Mouse (Mus musculus) naive thymus-derived CD4-positive, alpha-beta T cell, adult 2 months (primary cell): ENCODE results near the gene Crtc1.

Source experiments
- DNase-seq: peaks from one replicate; pipeline ENCODE4 v3.0.0-alpha.2; 2011; ENCODE audit warnings: low read depth

Crtc1 gene

GRCm38 (mm10) chr8:70383287-70383686, 56.1 kb downstream of the Crtc1 start:
- peak; percentile 74 for DNase-seq

GRCm38 (mm10) chr8:70380069-70380468, 59.3 kb downstream of the Crtc1 start:
- no peak for DNase-seq

GRCm38 (mm10) chr8:70377049-70377448, 62.3 kb downstream of the Crtc1 start:
- DNase-seq: no peak

GRCm38 (mm10) chr8:70376275-70376741, 63.1 kb downstream of the Crtc1 start:
- DNase-seq: peak; percentile 26

GRCm38 (mm10) chr8:70375212-70375859, 64.0 kb downstream of the Crtc1 start:
- peak; percentile 47 for DNase-seq

GRCm38 (mm10) chr8:70374318-70374927, 65.0 kb downstream of the Crtc1 start:
- peak; percentile 55 for DNase-seq

- DNase-seq: peak; percentile 22
Measured at GRCm38 (mm10) chr8:70373397-70374317, 65.7 kb downstream of the Crtc1 start, which contains the start of gene Comp. Gene Comp, plus strand, starts transcription at chr8:70373558.

GRCm38 (mm10) chr8:70371951-70372350, 67.4 kb downstream of the Crtc1 start:
- DNase-seq: no peak

GRCm38 (mm10) chr8:70370476-70370875, 68.9 kb downstream of the Crtc1 start:
- DNase-seq: no peak

GRCm38 (mm10) chr8:70366588-70366987, 72.8 kb downstream of the Crtc1 start:
- DNase-seq: no peak

GRCm38 (mm10) chr8:70364066-70364465, 75.3 kb downstream of the Crtc1 start:
- DNase-seq: no peak

GRCm38 (mm10) chr8:70361484-70362032, 77.8 kb downstream of the Crtc1 start:
- DNase-seq: no peak

GRCm38 (mm10) chr8:70360769-70361168, 78.6 kb downstream of the Crtc1 start:
- peak; percentile 55 for DNase-seq

GRCm38 (mm10) chr8:70359411-70359810, 80.0 kb downstream of the Crtc1 start:
- DNase-seq: no peak

GRCm38 (mm10) chr8:70356111-70356510, 83.3 kb downstream of the Crtc1 start:
- no peak for DNase-seq

GRCm38 (mm10) chr8:70354004-70354403, 85.4 kb downstream of the Crtc1 start:
- DNase-seq: no peak

- peak; percentile 100 for DNase-seq
Measured at GRCm38 (mm10) chr8:70353194-70353817, 86.1 kb downstream of the Crtc1 start, which contains the start of gene Upf1. Gene Upf1, minus strand, starts transcription at chr8:70353278.

GRCm38 (mm10) chr8:70352657-70353151, 86.7 kb downstream of the Crtc1 start:
- DNase-seq: no peak

- no peak for DNase-seq
Measured at GRCm38 (mm10) chr8:70352000-70352384, 87.4 kb downstream of the Crtc1 start.

GRCm38 (mm10) chr8:70351035-70351999, 88.1 kb downstream of the Crtc1 start:
- DNase-seq: peak; percentile 26
